Mouse (Mus musculus) brown adipose tissue, adult 24 weeks (tissue): ENCODE measurements around the gene Rabgap1l. TPM values are rescaled to one million over a fixed set of nuclear protein-coding genes. Genes with fewer than 3 reads are reported as not detected.

Source experiments
- H3K27ac ChIP-seq: fragments of 200-500 bp; replicated peaks from 2 replicates; pipeline ENCODE4 v1.5.1; 2012; ENCODE audit warnings: low read depth, mild to moderate bottlenecking, low read length
- H3K4me1 ChIP-seq: fragments of 200-500 bp; 2 replicates; pipeline ENCODE4 v1.6.1; 2012; ENCODE audit warnings: low read length, mixed read lengths; ENCODE audit not compliant: control insufficient read depth, insufficient read depth, insufficient read length
- H3K4me3 ChIP-seq: fragments of 200-500 bp; 2 replicates; pipeline ENCODE4 v1.5.1; 2012; ENCODE audit warnings: low read depth, mild to moderate bottlenecking, low read length, moderate library complexity; ENCODE audit not compliant: insufficient read depth
- polyA plus RNA-seq: library from polyadenylated mRNA; stranded (reverse); fragments of >200 nt; gene quantifications from 2 replicates; pipeline ENCODE4 v1.2.4, GENCODE M21; 2012; ENCODE audit not compliant: missing spikeins, insufficient read depth, insufficient read length

Rabgap1l gene
- polyA plus RNA-seq, 1 experiment, result 26.9 TPM

DNA sequence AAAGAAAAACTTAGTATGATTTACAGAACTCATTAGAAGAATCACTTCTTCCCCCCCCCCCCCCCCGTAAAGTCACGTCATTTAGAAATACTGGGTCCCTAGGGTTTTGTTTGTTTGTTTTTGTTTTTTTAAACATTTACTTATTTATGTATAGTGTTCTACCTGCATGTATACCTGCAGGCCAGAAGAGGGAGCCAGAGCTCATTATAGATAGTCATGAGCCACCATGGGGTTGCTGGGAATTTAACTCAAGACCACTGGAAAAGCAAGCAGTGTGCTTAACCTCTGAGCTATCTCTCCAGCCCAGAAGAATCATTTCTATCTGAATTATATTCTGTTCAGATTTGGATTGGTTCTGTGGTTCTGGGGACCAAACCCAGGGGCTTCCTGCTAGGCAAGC is 539.9 kb downstream of the Rabgap1l start:
- Histone ChIP-seq H3K4me3 (no peak overlapping the region), H3K4me1 (no peaks in the 10 kb centered on the region), H3K27ac (no peak overlapping the region)

DNA sequence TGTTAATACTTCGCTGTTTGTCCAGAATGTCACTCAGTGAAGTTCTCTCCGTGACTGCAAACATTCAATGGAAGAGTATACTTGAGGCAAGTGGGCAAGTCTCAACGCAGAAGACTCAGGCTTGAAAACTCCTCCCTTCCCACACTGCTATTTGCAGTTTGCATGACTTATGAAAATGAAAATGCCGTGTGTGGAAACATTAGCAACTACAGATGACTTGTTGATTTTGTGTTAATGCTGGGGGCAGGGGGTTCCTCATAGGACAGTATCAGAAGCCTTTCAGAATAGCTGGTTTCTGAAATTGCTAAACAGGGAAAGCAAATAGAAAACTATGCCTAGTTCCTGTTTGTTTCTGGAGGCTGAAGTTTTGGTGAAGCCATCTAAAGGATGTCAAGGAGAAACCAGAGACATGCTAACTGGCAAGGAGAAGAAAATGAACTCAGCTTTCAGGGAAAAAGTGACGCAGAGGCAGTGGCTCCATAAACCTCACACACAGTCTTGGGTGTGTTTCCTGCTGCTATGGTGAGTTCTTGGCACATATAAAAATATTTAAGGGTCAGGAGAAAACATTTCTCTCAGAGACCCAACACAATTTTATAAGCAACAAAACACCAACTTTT is 541.5 kb downstream of the Rabgap1l start:
- no peak overlapping the region for H3K27ac ChIP-seq
- no peaks in the 10 kb centered on the region for H3K4me1 ChIP-seq
- no peak overlapping the region for H3K4me3 ChIP-seq

DNA sequence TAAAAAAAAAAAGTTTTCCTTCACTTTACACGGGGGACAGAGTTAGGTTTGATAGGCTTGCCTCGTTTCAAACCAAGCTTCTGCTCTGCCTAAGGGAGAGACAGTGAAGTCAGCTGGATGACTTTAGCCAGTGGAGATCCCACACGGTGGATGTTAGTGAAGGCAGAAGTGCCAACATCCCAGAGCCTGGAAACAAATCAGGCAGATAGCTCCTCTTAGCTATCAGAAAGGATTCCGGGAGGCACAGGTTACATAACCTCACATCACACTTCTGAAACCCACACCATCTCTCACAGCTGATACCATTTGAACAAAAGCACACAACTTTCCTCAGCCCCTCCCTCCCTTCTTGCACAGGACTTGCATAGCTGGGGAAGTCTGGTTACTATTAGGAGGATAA is 542.2 kb downstream of the Rabgap1l start:
- Histone ChIP-seq H3K4me3 (no peak overlapping the region), H3K27ac (no peak overlapping the region), H3K4me1 (no peaks in the 10 kb centered on the region)

GRCm38 (mm10) chr1:160249786-160250185 is 543.2 kb downstream of the Rabgap1l start:
- H3K27ac ChIP-seq, result no peak overlapping the region
- no peaks in the 10 kb centered on the region for H3K4me1 ChIP-seq
- H3K4me3 ChIP-seq, result no peak overlapping the region

GRCm38 (mm10) chr1:160247473-160247872 is 545.5 kb downstream of the Rabgap1l start:
- Histone ChIP-seq H3K27ac (no peak overlapping the region), H3K4me3 (no peak overlapping the region), H3K4me1 (no peaks in the 10 kb centered on the region)

DNA sequence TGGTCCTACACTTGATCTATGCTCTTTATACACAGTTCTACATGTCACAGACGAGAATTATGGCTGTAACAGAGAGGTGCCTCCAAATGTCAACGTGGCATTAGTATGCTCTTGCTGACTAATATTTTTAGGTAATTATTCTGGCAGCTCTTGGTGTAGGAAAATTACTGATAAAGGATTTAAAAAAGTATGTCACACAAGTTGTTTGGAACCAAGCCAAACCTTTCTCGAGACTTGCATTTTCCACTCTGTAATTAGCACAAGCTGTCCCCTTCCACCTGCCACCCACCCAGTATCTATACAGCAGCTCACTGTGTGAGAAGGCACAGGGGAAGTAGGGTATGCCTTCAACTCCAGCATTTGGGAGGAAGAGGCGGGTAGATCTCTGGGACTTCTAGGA is 546.2 kb downstream of the Rabgap1l start:
- no peak overlapping the region for H3K4me3 ChIP-seq
- no peaks in the 10 kb centered on the region for H3K4me1 ChIP-seq
- H3K27ac ChIP-seq, result no peak overlapping the region

DNA sequence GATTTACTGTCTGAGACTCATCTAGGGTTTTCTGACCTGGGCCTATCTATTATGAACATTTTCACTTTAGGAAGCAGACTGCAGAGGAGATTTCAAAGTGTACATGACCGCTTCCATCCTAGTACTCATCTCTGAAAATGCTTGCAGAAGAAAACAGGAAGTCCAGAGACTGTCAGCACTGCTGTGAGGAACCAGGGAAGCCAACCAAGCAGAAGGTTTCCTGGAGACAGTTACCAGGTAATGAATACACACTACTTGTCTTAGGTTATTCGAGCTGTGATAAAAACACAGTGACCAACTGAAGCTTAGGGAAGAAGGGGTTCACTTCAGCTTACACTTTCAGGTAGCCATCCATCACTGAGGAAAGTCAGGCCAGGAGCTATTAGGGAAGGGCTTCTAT is 547.1 kb downstream of the Rabgap1l start:
- H3K4me3 ChIP-seq, result no peak overlapping the region
- no peak overlapping the region for H3K27ac ChIP-seq
- H3K4me1 ChIP-seq, result no peaks in the 10 kb centered on the region

GRCm38 (mm10) chr1:160244689-160245088 is 548.3 kb downstream of the Rabgap1l start:
- Histone ChIP-seq H3K27ac (no peak overlapping the region), H3K4me1 (no peaks in the 10 kb centered on the region), H3K4me3 (no peak overlapping the region)

DNA sequence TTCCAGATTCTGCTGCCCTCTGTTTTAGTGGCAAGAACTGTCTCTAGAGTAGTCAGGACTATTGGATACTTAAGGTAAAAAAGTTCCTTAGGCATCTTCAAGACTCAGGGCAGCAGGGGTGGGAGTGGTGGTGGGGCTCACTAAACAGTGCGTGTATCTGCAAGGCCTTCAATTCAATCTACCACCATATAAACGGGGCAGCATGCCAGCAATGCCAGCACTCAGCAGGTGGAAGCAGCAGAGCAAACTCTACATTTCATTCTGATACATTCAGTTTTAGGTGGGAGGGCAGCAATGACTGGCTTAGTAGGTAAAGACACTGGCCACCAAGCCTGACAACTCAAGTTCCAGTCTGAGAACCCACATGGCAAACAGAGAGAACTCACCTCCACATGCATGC is 552.9 kb downstream of the Rabgap1l start:
- Histone ChIP-seq H3K27ac (no peak overlapping the region), H3K4me3 (no peak overlapping the region), H3K4me1 (no peaks in the 10 kb centered on the region)

DNA sequence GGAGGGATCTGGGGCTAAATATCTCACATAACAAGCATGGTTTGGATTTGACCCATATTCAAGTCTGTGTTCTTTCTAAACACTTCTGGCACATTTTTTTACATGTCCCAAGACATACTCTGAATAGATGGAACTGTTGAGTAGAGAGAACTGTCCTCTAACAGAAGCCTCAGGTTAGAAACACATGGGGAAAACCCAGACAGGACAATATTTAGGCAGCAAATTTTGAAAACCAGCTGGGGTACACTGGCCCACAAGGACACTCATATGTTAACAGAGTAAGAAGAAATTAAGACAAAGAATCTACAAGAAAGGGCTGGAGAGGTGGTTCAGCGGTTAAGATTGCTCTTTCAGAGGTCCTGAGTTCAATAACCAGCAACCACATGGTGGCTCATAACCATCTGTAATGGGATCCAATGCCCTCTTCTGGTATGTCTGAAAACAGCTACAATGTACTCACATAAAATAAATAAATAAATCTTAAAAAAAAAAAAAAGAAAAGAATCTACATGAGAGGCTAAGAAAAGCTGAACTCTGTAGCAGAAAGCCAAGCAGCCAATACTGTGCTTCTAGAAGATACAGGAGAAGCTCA is 554.1 kb downstream of the Rabgap1l start:
- Histone ChIP-seq H3K4me3 (no peak overlapping the region), H3K27ac (no peak overlapping the region), H3K4me1 (no peaks in the 10 kb centered on the region)

GRCm38 (mm10) chr1:160237981-160238380 is 555.0 kb downstream of the Rabgap1l start:
- H3K4me3 ChIP-seq, result no peak overlapping the region
- H3K4me1 ChIP-seq, result no peaks in the 10 kb centered on the region
- H3K27ac ChIP-seq, result no peak overlapping the region

DNA sequence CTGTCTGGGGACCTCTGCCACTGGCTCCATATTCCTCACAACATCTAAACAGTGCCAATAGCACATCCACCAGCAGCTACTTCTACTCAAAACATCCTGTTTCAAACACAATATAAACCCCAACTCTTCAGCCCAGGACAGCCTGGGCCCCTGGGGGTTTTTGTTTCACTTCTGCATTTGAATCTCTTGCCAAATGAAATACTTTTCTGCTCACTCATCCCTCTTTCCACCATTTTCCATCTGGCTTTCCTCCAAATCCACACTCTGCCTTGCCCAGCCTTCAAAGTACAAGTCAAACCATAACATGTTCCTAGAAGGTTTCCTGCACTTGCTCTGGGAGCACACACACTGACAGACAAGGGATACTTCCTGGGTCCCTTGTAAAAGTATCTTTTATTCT is 559.1 kb downstream of the Rabgap1l start:
- no peaks in the 10 kb centered on the region for H3K4me1 ChIP-seq
- H3K27ac ChIP-seq, result no peak overlapping the region
- no peak overlapping the region for H3K4me3 ChIP-seq

DNA sequence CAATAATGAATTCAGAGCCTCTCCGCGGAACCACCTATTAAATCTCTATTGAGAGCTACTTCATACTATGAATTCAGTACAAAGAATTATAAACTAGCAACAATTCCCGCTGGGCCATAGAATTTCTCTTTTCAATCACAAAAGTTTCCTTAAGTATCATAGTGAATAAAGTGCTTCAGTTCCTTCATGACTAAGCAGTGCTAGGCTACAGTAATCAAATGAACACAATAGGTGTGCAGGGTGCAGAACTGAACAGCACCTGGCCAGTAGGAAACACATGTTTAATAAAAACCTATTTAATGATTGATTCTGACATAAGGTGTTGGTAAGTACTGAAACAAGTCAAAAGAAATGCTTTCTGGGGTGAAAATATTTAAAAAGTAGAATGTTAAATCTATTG is 560.9 kb downstream of the Rabgap1l start:
- Histone ChIP-seq H3K4me3 (no peak overlapping the region), H3K4me1 (no peaks in the 10 kb centered on the region), H3K27ac (no peak overlapping the region)

DNA sequence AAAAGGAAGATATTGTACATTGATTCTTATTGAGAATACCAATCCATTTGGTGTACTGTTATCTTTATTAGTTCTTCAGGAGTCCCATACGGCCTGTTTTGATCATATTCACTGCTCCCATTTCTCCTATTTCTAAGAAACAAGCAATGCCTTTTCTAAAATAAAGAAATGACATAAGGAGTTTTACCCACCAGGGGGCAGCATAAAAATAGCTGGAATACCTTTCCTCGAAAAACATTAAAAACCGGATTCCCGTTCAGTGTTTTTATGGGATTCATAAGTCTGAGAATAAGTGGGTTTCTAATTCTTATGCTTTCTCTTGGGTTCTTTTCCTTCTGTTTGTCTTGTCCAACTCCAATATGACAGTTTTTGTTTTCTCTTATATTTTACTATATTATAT is 562.0 kb downstream of the Rabgap1l start:
- Histone ChIP-seq H3K27ac (no peak overlapping the region), H3K4me1 (no peaks in the 10 kb centered on the region), H3K4me3 (no peak overlapping the region)

GRCm38 (mm10) chr1:160227850-160228249 is 565.2 kb downstream of the Rabgap1l start:
- H3K4me3 ChIP-seq, result no peak overlapping the region
- no peaks in the 10 kb centered on the region for H3K4me1 ChIP-seq
- no peak overlapping the region for H3K27ac ChIP-seq

DNA sequence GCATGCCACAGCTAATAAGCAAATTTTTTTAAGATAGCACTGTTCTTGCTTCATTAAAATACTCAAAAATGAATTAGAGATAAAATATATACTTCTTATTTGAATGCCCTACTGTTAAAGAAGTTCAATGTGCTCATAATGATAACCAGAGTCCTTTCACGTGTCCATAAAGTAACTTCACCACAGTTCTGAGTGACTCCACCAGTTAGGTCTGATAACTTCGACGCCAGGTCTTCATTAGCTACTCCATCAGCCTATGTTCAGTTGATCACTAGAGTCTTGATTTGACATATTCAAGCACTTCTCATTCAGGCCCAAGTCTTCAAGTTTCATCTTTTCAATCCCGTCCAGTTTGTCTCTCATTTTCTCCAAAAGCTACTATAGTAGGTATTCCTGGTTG is 565.8 kb downstream of the Rabgap1l start:
- Histone ChIP-seq H3K4me1 (no peaks in the 10 kb centered on the region), H3K4me3 (no peak overlapping the region), H3K27ac (no peak overlapping the region)
